Mouse (Mus musculus) cerebellum, adult 11 months (tissue): ENCODE results near the gene Serpinf1.

ENCODE experiments used
- DNase-seq: peaks from one replicate; pipeline ENCODE4 v3.0.0; 2022

Serpinf1 gene

DNA sequence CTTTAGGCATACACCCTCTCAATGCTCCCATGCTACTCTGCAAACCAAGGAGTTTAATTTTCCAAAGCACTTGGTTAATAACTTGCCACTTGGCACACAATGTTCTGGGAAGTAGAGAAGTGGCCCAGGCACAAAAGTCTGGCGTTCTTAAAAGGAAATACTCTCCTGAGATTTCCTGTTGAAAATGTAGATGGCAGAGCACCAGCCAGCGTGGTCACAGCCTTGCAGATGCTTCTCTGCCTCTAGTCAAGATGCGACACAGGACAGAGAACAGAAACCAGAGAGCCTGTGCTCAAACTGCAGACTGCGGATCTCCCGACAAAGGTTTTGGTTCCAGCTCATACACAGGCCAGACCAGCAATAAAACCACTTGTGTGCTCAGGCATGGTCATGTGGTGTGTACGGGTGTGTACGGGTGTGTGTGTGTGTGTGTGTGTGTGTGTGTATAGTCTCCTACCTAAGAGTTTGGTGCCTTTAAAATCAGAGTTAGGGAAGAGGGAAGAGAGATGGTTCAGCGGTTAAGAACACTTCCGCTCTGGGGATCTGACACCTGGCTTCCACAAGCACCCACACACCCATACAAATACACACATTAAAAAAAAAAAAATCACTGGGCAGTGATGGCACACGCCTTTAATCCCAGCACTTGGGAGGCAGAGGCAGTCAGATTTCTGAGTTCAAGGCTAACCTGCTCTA lies 32.7 kb upstream of the Serpinf1 start:
- no peak for DNase-seq

DNA sequence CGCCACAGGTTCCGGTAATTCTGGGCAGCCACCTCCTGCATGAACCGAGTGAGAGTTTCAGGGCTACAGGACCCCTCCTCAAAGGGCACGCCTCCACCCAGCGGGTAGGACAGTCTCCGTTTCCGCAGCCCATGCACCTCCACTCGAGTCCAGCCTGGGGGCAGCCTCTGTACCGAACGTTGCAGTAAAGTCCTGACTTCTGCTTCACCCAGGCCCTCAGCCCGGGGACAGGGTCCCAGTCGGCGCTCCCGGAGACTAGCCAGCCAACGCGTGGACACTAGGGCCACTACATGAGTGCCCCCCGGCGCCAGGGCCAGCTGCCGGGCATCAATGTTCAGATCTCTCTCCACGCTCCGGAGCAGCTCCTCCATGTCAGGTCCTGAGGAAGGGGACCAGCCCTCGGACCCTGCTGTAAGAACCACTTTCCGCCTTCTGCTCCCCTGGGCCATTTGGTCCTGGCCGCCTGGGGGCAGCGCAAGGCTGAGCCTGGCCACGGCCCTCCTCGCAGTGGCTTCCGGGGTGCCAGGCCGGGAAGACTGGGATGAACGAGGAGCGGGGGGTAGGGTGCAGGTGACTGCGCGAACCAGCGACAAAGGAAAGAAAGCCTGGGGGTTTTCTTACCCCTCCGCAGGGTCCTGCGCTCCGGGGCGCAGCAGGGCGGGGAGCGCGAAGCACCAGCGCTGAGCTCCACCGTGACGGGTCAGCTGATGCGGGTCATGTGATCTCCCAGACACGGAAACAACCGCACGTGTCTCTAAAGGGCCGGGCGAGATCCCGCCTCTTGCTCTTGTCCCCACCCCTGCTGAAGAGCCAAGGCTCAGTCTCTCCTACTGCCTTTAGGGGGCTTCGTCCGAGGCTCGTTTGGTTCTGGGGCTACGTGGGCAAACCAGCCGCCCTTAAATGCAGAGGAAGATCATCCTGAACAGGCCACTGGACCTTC lies 31.8 kb upstream of the Serpinf1 start, which contains the start of gene Wdr81:
Gene Wdr81, minus strand, starts transcription at position 727 of the 940 bp plus-strand sequence.
- DNase-seq = peak; percentile 72

DNA sequence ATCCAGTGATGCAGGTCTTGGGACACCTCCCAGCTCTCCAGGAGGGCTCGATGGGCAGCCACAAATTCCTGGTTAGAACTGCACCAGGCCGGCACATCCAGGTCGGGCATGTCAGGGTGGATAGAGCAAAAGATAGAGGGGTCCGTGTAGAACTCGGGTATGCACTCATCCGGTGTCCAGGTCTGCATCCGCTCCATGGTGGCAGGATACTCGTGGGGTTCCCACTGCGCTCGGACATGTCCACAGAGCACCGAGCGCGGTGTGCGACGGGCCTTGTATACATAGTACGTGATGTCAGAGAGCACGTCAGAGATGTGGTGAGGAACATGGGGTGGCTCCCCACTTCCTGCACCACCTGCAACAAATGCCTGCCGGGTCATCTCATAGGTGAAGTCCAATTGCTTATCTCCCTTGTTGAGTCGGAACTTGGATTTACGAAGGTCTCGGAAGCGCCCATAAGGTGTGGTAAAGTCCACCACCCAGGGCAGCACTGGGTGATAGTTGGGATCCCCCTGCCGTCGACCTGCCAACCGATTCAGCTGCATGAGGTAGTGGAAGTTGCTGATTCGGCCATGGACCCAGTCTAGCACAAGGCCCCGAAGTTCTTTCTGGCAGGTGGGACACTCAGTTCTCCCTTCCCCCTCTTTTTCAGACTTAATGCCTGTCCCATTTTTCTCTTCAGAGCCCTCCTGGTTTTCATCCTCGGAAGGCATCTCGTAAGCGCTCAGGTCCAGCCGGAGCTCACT lies 30.5 kb upstream of the Serpinf1 start:
- no peak for DNase-seq

DNA sequence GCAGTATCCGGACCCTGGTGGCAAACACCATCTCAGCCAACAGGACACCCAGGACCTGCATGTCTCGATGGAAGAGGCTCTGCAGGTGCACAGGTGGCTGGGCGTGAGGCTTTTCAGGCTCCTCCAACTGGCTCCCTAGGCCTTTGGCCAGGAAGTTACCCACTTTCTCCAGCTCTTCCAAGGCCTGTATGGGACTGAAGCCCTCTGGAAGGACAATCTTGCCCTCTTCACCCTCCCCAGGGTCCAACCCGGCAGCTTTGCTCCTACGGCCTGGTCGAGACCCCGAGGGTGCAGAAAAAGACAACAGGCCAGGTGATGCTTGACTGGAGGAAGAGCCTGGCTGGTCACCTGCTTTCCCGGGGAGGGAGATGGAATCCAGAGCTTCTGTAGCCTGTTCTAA lies 29.6 kb upstream of the Serpinf1 start:
- DNase-seq = no peak

DNA sequence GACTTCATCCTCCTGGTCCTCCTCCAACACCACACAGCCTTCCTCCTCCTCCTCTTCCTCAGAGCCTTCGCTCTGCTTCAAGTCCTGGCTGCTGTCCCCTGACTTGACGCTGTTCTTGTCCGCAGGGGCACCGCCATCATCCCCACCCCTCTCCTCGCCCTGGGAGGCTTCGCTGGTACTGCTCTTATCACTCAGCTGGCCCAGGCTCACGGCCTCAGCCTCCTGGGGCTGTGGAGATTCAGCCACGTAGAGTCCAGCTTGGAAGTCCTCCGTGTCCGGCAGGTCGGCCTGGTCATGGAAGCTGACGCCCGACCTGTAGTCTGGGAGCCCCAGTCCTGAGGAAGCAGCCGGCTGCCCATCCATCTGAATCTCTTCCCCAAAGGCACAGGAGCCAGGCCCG lies 28.4 kb upstream of the Serpinf1 start:
- no peak for DNase-seq

DNA sequence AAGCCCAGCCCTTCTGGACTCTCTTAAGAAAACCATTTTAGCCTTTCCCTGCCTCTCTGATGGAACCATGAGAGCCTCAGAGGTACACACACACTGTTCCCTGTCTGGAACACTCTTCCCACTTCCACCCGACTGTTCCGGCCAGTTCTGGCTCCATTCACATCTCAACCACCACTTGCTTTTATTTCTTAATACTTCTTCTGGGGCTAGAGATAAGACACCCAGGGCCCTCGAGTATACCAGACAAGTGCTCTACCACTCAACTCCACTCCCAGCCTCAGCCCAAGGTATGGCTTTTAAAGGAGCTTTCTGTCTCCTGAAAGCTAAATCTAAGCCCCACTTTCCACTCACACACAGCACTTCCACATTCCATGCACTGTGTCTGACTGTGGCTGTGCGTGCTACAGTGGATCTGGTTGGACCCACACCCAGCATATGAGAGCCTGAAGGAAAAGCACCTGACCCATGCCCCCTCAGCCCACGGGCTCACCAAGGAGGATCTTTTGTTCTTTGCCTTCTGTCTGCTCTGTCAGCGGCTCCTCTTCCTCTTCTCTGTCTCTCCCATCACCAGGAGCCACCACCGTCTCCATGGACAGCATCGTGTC lies 27.9 kb upstream of the Serpinf1 start:
- DNase-seq = no peak

DNA sequence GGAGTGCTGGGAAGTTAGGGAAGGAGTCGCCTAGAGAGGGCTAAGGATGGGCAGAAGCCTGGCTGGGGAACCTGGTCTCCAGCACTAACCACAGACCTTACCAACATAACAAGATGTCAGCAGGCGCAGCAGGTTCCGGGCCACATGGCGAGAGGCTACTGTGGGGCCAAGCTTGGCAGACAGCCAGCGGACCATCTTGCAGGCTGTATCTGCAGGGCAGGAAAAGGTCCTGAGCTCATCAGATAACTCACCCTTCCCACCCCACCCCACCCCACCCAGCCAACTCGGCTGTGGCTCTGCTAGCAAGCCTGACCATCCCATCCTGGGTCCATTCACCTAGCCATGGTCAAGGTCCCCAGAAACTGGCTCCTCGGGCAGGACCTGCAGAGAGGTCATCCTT lies 27.2 kb upstream of the Serpinf1 start:
- DNase-seq = peak; percentile 52

DNA sequence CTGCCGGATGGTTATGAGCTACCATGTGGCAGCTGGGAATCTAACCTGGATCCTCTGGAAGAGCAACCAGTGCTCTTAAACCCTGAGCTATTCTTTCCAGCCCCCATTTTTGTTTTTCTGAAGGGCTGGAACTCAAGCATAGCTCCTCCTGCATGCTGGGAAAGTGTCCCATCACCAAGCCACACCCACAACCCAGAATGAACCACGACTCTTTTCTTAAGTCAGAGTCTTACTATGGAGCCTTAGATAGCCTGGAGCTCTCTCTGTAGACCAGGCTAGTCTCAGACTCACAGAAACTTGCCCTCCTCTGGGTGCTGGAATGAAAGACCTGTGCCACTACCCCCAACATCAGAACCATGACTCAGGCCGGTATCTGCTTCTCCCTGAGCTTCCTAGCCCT lies 26.1 kb upstream of the Serpinf1 start:
- DNase-seq = no peak

DNA sequence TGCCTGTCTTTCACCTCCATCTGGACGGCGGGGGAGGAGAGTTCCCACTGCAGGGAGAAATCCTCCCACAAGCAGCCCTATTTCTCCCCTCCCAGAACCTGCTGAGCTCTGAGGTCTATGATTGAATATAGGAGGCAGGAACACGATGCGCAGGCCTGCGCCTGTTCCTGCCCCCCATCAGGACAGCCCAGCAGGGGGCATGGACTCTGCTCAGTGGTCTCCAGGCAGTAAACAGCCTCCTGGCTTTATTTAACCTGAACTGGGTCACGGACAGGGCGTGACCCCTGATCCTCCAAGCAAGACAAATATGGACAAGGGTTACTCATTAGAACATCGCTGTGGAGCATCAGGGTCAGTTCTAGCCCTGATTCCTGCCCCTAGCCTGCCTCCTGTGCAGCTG lies 21.2 kb upstream of the Serpinf1 start:
- no peak for DNase-seq

DNA sequence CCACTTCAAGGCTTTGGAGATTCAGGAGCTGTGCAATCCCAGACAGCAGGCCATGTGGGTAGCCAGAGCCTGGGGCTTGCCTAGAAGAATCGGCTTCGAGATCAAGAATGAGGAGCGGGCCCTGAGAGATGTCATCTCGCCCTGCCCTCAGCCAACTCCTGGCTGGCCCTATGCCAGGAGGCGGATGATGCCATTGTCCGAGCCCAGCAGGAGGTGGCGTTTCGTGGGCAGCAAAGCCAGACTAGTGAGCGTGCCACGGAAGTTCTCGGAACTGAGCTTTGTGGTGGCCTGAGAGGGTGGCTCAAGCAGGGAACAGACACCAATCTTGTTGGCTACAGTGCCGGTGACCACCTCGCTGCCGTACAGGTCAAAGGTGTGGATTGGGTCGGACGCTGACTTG lies 19.1 kb upstream of the Serpinf1 start:
- DNase-seq = peak; percentile 35

DNA sequence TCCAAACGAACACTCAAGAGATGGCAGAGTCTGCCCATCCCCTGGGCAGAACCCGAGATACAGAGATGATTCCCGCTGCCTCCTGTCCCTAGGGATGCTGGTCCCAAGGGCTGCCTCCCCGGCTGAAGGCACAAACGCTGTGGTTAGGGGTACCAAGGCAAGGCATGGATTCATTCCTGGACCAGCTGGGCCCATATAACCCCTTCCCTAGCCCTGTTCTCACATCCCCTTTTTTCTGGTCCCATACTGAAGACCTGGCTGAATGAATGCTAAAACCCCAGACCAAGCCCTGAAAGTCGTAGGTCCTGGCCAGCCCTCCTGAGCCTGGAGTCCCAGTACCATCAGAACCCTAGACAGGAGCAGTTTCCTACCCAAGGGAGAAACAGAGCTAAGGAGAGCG lies 18.5 kb upstream of the Serpinf1 start:
- DNase-seq = no peak

DNA sequence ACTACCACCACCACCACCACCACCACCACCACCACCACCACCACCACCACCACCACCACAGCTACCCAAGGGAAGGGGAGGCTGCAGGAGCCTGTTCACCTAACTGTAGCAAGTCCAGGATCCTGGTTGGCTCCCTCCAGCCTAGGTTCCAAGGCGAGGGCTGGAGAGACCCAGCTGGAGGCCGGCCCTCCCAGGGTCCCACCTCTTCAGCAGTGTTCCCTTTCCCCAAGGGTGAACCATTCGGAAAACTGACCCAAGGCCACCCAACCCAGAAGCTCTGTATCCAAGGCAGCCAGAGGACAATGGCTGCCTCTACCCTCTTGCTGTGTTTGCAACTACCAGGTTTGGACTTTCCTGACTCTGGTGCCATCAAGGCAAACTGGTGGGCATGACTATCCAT lies 17.4 kb upstream of the Serpinf1 start:
- DNase-seq = no peak

DNA sequence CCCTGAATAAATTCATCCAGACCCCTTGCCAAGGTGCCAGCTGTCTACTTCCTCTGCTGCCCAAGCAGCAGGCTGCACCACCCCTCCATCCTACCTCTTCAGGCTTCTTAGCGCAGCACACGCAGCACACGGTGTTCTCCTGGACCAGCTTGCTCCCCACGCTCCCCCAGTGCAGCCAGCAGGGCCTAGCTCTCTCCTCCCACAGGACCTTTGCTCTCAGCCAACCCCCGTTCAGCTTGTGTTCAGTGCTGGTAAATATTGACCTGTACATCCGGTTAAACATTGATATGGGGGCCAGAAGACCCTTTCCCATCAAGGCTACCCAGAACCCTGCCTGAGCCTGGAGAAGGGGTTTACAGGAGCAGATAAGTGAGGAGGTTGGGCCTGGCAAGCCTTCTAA lies 16.9 kb upstream of the Serpinf1 start, which contains the start of gene Serpinf2:
Gene Serpinf2, minus strand, starts transcription at position 229 of the 400 bp plus-strand sequence.
- DNase-seq = no peak

DNA sequence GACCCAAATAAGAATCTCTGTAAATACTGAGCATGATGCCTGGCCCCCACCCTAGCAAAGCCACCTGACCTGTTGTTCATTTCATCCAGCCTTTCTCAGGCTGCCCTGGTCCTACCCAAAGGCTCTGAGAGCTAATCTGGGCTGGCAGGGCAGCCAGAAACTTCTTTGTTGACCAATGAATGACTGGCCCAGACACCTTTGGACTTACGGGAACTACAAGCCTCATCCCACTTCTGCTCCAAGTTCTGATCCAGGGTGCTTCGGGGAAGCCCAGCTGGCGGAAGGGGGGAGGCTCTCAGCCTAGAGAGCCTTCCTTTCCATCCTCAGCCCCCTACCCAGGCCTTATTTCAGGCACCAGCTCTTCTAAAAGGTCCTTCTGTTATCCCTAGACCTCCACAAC lies 16.3 kb upstream of the Serpinf1 start:
- no peak for DNase-seq

DNA sequence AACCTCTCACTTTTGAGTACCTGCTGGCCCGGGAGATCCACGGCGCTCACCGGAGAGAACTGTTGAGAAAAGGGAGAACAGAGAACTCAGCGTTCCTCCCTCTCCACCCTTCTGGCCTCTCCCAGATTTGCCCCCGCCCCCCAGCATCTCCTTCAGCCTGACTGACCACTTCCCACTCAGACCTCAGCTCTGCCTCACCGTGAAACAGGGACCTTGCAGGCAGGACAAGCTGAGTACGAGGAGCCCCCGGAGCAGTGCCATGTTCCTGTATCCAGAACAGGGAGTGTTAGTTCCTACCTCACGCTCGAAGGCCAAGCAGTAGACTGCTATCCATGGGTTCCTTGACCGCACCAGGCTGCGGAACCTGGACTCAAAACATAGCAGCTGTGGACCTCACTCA lies 15.7 kb upstream of the Serpinf1 start:
- DNase-seq = no peak

DNA sequence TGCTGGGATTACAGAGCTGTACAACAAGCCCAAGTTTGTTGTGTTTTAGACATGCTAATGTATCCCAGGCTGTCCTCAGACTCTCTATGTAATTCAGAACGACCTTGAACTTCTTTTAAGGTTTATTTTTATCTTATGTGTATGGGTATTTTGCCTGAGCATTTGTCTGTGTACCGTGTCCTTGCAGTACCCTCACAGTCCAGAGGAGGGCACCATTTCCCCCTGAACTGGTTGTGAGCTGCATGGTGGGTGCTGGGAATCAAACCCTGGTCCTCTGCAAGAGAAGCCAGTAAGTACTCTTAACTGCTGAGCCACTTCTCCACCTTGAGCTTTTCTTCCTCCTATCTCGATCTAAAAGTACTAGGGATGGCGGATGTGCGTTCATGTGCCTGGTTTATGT lies 11.6 kb upstream of the Serpinf1 start:
- no peak for DNase-seq

DNA sequence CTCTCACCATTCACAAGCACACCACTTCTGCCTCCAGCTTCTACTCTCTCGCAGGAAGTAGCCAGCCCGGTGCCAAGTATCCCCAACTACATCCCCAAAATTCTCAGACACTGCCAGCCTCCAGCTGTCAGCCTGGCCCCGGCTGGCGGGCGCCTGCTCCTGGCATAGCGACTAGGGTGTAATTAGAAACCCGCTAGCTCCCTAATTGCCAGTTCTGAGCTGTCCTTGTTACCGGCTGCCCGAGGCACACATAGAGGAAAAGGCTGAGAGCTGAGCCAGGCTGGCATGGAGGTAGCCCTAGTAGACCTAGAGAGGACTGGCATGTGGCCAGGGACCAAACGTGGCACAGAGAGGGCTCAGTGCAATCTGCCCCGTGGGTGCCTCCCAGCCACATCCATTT lies 8.8 kb upstream of the Serpinf1 start:
- DNase-seq = peak; percentile 64

DNA sequence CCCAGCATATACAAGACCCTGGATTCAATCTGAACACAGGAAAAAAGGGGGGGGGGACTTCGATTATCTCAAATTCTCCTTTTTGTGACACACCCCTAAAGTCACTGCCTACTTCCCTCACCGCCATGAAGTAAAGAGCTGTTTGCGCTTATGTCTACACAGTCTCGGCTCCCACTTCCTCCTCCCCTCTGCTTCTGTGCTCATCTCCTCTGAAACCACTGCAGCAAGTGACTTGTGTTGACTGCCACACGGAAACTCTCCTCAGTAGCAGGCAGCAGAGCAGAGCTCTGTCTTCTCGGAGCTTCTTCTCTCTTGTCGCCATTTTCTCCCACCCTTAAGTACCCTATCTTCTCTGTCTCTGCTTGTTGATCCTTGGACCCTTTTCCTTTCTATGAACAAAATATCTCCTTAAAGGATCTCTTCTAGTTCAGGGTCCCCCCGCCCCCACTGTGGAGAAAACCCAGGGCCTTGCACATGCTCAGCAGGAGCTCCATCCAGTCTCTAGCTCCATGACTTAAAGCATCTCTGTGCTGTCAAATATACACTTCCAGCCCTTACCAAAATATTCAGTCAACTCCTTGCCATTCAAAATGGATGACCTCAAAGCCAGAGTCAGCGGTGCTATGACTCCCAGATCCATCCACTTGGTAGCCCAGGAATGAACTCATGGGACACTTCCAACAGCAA lies 6.7 kb upstream of the Serpinf1 start:
- no peak for DNase-seq

DNA sequence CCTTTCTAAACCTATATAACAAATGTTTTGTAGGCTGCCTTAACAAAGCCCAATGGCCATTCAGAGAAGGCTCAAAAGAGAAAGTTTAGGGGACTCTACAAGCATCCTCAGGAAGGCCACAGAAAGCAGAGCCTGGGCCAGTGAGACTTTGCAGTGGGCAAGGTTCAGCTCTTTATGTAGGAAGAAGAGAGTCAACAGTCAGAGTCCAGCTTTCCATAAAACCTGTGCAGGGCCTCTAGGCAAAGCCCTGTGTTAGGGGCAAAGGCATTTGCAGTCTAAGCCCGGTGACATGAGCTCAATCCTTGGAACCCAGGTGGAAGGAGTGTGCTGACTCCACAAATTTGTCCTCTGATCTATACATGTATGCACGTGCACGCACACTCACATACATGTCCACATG lies 2.0 kb upstream of the Serpinf1 start:
- DNase-seq = no peak

DNA sequence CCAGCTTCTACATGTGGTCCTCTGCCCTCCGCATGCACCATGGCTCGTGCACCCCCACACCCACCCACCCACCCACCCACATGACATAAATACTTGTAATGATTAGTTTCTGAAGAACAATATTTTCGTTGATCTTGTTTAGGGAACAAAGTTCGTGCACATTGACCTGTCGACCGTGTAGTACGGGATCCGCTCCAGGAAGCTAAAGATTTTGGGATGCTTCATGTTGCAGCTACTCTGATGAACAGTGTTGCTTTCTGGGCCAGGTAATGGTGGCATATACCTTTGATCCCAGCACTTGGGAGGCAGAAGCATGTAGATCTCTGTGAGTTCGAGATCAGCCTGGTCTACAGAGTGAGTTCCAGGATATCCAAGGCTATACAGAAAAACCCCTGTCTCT lies 1.5 kb upstream of the Serpinf1 start:
- DNase-seq = no peak

DNA sequence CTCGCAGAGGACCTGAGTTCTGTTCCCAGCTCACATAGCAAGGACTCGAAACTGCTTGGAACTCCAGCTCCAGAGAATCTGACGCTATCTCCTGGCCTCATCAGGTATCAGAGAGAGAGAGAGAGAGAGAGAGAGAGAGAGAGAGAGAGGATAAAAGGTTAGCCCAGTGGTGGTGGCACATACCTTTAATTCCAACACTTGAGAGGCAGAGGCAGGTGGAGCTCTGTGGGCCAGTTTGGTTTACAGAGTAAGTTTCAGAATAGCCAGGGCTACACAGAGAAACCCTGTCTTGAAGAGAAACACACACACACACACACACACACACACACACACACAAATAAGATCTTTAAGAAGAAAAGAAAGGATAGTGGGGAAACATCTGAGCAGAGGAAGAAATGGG lies 590 bp upstream of the Serpinf1 start:
- DNase-seq = no peak

DNA sequence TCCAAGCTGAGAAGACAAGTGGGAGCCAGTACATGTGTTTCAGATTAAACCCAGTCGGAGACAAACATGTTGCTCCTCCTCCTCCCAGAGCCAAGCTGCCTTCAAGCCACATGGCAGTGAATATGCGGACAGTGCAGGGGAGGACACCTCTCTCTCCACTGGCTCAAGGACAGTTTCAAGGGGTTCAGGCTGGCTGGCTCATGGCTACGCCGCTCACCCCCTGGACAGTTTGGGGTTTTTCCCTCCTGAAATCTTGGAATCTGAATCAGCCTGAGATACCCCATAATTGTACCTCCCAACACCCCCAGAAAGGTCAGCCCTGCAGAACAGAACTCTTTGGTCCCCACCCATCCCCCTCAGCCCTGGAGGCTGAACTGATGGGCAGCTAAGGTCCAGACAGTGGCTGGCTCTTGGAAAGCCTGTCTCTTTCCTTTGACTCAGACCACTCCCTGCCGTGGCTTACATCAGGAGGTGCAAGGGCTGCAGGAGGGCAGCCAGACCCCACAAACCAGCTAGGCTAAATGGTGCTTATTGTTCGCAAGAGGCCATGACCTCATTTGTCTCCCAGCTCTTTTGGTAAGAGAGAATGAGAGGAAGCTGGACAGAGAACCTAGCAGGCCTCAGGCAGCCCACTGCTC lies 1.0 kb downstream of the Serpinf1 start:
- DNase-seq = no peak
